In genomic region chr8:69270386-69271202, GRCm38 (mm10) we compare ENCODE assay signal across 8 mouse cellular contexts. TPM values are rescaled to one million over a fixed set of nuclear protein-coding genes. Genes with fewer than 3 reads are reported as not detected.
A peak's percentile ranks its signal among the peaks of the same experiment; 100 is the strongest.
DNase-seq lines count a peak whose midpoint lies in the region; ATAC-seq lines count a peak whose summit lies in the region.

TSS of gene D130040H23Rik (plus strand) at chr8:69271080.

- peak within 1 kb of the TSS; percentile 62 for H3K4me2 ChIP-seq in intestine, embryonic 15.5 days (replicated peaks)

- H3K27ac ChIP-seq in intestine, embryonic 15.5 days: peak within 1 kb of the TSS; percentile 63
- peak within 1 kb of the TSS; percentile 91 for H3K27ac ChIP-seq in midbrain, embryonic 10.5 days (replicated peaks)

- intact Hi-C loops in gastrocnemius, postnatal 36 days (cut with DNase I): loop anchor here (2.0 kb wide), 1 partner anchor 154 kb away; no protein-coding TSS in a partner anchor
- intact Hi-C loops in left cerebral cortex, postnatal 36 days (cut with DNase I): loop anchor here (5.0 kb wide), 1 partner anchor 63 kb away; the partner anchor contains the start of gene Zfp930

- peak within 1 kb of the TSS; percentile 56 for H3K4me3 ChIP-seq in erythroblast, embryonic 14.5 days (replicated peaks)
- H3K4me3 ChIP-seq in intestine, embryonic 15.5 days (replicated peaks): peak within 1 kb of the TSS; percentile 61
- H3K4me3 ChIP-seq in midbrain, embryonic 10.5 days: peak within 1 kb of the TSS; percentile 70

- H3K9ac ChIP-seq in intestine, embryonic 15.5 days: peak within 1 kb of the TSS; percentile 69

- H3K4me1 ChIP-seq in erythroblast, embryonic 14.5 days (ENCODE audit: control insufficient read depth): peaks cover 6% of the 10 kb centered on the region
- H3K4me1 ChIP-seq in intestine, embryonic 15.5 days (replicated peaks): 0 out of 2 replicates have a peak, but pooled peaks cover 5% of the 10 kb centered on the region
- peaks cover 15% of the 10 kb centered on the region for H3K4me1 ChIP-seq in midbrain, embryonic 10.5 days

- WGBS in intestine, embryonic 15.5 days: 5% methylated on average over 12 of the region's 12 CpGs
- WGBS in midbrain, embryonic 10.5 days: 10% methylated on average over 12 of the region's 12 CpGs

- no peaks in the 10 kb centered on the region for H3K9me3 ChIP-seq in erythroblast, embryonic 14.5 days (ENCODE audit: control insufficient read depth, low read length)
- H3K9me3 ChIP-seq in intestine, embryonic 15.5 days: no peaks in the 10 kb centered on the region
- H3K9me3 ChIP-seq in midbrain, embryonic 10.5 days (replicated peaks): peaks cover 6% of the 10 kb centered on the region

- no peaks in the 10 kb centered on the region for H3K36me3 ChIP-seq in erythroblast, embryonic 14.5 days (ENCODE audit: control insufficient read depth)
- no peaks in the 10 kb centered on the region for H3K36me3 ChIP-seq in intestine, embryonic 15.5 days
- peaks cover 26% of the 10 kb centered on the region for H3K36me3 ChIP-seq in midbrain, embryonic 10.5 days

- H3K27me3 ChIP-seq in erythroblast, embryonic 14.5 days (ENCODE audit: control insufficient read depth): no peaks in the 10 kb centered on the region
- no peaks in the 10 kb centered on the region for H3K27me3 ChIP-seq in intestine, embryonic 15.5 days (replicated peaks)
- no peaks in the 10 kb centered on the region for H3K27me3 ChIP-seq in midbrain, embryonic 10.5 days (ENCODE audit: low read depth, poor library complexity, severe bottlenecking)

- DNase-seq in embryo, embryonic 11 days: peak; percentile 93
- peak; percentile 40 to 52 for DNase-seq in gastrocnemius, postnatal 36 days
- DNase-seq in left cerebral cortex, postnatal 36 days (ENCODE audit: low spot score in 2 of 2): peak; percentile 71 to 80
- DNase-seq in midbrain, embryonic 10.5 days (ENCODE audit: low spot score): peak; percentile 80
- DNase-seq in right cerebral cortex, postnatal 36 days (ENCODE audit: low spot score in 2 of 2): peak; percentile 72 to 86

- ATAC-seq in erythroblast, adult 5-6 weeks (replicated peaks; ENCODE audit: low FRiP score, poor library complexity, severe bottlenecking): no peak
- ATAC-seq in intestine, embryonic 15.5 days: peak; percentile 100

RNA-seq across cellular contexts. Expression of gene D130040H23Rik, which starts in this region (rescaled TPM):
- polyA plus RNA-seq in erythroblast, embryonic 14.5 days (2012): not detected in 2 replicates
- total RNA-seq in erythroblast, adult 5-6 weeks (2015; ENCODE audit: low replicate concordance): 2.3 TPM in 1 of 2 replicates, not detected in the other
- total RNA-seq in erythroblast, adult 5-6 weeks (2017; ENCODE audit: low replicate concordance): 3.6 TPM in 1 of 2 replicates, not detected in the other
- total RNA-seq in gastrocnemius, postnatal 36 days (2021): under 1 TPM; 0.38 to 0.39 TPM
- polyA plus RNA-seq in intestine, embryonic 15.5 days (2015; fragmentation: Nextera tagmentation; extraction: Ambion mirVana): 4.0 and 4.3 TPM in 2 replicates
- total RNA-seq in left cerebral cortex, postnatal 36 days (2021): 10 to 100 TPM; 16.6 to 30.2 TPM
- 6.7 and 9.2 TPM in 2 replicates for polyA plus RNA-seq in midbrain, embryonic 10.5 days (2016; fragmentation: Nextera tagmentation; extraction: Ambion mirVana)

Comparison
In these comparisons a context has a peak if more than half of its experiments do, and no peak if none do; other contexts are left out.
1. Peak in DNase-seq in gastrocnemius, postnatal 36 days; RNA of the gene not detected or under 1 TPM.